Mouse (Mus musculus) embryonic facial prominence, embryonic 11.5 days (tissue): Measurements from ENCODE around the gene Kdm5a. TPM values are rescaled to one million over a fixed set of nuclear protein-coding genes. Genes with fewer than 3 reads are reported as not detected.
A peak's percentile ranks its signal among the peaks of the same experiment; 100 is the strongest.

ENCODE experiments used
- ATAC-seq: fragments of 200-750 bp; cut with Nextera tagmentation; replicated peaks from 2 replicates; pipeline ENCODE4 v1.8.0; 2017; ENCODE audit warnings: low read depth; ENCODE audit not compliant: insufficient number of reproducible peaks, low FRiP score, low TSS enrichment
- DNase-seq: peaks from one replicate; pipeline ENCODE4 v3.0.0-alpha.2; 2015; ENCODE audit warnings: low spot score
- H3K27ac ChIP-seq: fragments of 300-500 bp; sonication (generic); replicated peaks from 2 replicates; pipeline ENCODE4 v1.5.1; 2014; ENCODE audit warnings: mild to moderate bottlenecking, low read depth, low read length, control low read depth
- H3K27me3 ChIP-seq: fragments of 300-500 bp; sonication (generic); 2 replicates; pipeline ENCODE4 v1.6.1; 2014; ENCODE audit warnings: mild to moderate bottlenecking, low read length, moderate library complexity, mixed read lengths; ENCODE audit not compliant: control insufficient read depth, insufficient read depth
- H3K36me3 ChIP-seq: fragments of 300-500 bp; sonication (generic); replicated peaks from 2 replicates; pipeline ENCODE4 v1.6.1; 2014; ENCODE audit warnings: low read depth, mild to moderate bottlenecking, low read length, moderate library complexity, mixed read lengths; ENCODE audit not compliant: control insufficient read depth, insufficient read depth
- H3K4me1 ChIP-seq: fragments of 300-500 bp; sonication (generic); 2 replicates; pipeline ENCODE4 v1.6.1; 2014; ENCODE audit warnings: low read length, mixed read lengths; ENCODE audit not compliant: control insufficient read depth, insufficient read depth
- H3K4me2 ChIP-seq: fragments of 300-500 bp; sonication (generic); 2 replicates; pipeline ENCODE4 v1.6.1; 2014; ENCODE audit warnings: low read depth, mild to moderate bottlenecking, control low read depth, low read length, moderate library complexity
- H3K4me3 ChIP-seq: fragments of 300-500 bp; sonication (generic); 2 replicates; pipeline ENCODE4 v1.5.1; 2014; ENCODE audit warnings: low read depth, low read length, control low read depth
- H3K9ac ChIP-seq: fragments of 300-500 bp; sonication (generic); replicated peaks from 2 replicates; pipeline ENCODE4 v1.6.1; 2014; ENCODE audit warnings: mild to moderate bottlenecking, control low read depth, low read length
- H3K9me3 ChIP-seq: fragments of 300-500 bp; sonication (generic); replicated peaks from 2 replicates; pipeline ENCODE4 v1.6.1; 2016; ENCODE audit warnings: mild to moderate bottlenecking, low read length, inconsistent platforms, mixed read lengths; ENCODE audit not compliant: control insufficient read depth
- WGBS: fragments of 180-500 bp; shearing (Covaris S2); extraction: QIAGEN DNeasy Blood & Tissue Kit; methylation state at CpG from one replicate; pipeline ENCODE4 v1.1.7; 2014; 5-methylcytosine and 5-hydroxymethylcytosine counted together
- polyA plus RNA-seq: library from polyadenylated mRNA; unstranded; fragments of >200 nt; fragmentation: Nextera tagmentation; extraction: Ambion mirVana; gene quantifications from 2 replicates; pipeline ENCODE4 v1.2.1, GENCODE M21; 2014

Kdm5a gene
- polyA plus RNA-seq, 1 experiment from 2014 or later: 54.5 TPM

DNA sequence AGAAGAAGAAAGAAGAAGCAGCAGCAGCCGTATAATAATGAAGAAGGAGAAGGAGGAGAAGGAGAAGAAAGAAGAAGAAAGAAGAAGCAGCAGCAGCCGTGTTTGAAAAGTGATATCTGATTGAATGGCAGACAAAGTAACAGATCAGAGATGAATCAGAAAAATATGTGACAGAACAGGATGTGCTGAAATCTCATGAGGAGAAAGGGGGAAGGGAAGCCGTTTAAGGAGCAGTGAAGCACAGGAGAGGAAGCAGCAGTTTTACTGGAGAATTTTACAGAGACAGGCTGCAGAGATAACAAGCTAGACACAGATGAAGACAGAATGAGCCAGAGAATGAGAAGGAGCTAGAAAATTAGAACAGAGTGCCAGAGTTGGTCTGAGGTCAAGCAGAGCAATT is 14.9 kb upstream of the Kdm5a start:
- H3K4me1 ChIP-seq: no peaks in the 10 kb centered on the region
- no peak overlapping the region for H3K27ac ChIP-seq
- no peak overlapping the region for H3K4me3 ChIP-seq
- DNase-seq: no peak
- no peak overlapping the region for H3K4me2 ChIP-seq
- ATAC-seq: no peak
- no peaks in the 10 kb centered on the region for H3K27me3 ChIP-seq
- WGBS: 88% methylated on average over 3 of the region's 3 CpGs
- no peak overlapping the region for H3K9ac ChIP-seq
- peaks cover 8% of the 10 kb centered on the region for H3K36me3 ChIP-seq
- H3K9me3 ChIP-seq: no peaks in the 10 kb centered on the region

DNA sequence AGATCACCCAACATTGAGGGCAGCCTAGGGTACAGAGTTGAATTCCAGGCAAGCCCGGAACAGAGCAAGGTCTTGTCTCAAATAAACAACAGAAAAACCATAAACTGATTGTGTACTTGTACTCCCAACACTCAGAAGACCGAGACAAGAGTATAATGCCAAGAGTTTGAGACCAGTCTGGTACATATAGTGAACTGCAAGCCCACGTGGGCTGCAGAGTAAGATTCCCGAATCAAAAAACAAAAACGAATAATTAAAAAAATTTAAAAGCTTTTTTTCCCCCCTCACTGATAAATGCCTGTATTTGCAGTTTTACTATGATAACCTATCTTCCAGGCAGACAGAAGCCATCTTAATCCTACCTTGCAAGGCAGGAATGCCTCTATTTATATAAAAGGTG is 7.4 kb upstream of the Kdm5a start:
- H3K9ac ChIP-seq: peak overlapping the region; percentile 76
- peak overlapping the region; percentile 62 for H3K4me3 ChIP-seq
- no peaks in the 10 kb centered on the region for H3K4me1 ChIP-seq
- H3K9me3 ChIP-seq: no peaks in the 10 kb centered on the region
- peak overlapping the region; percentile 72; the same call in 1 of the 2 replicates for H3K27ac ChIP-seq
- peak overlapping the region; percentile 57 for H3K4me2 ChIP-seq
- H3K36me3 ChIP-seq: no peaks in the 10 kb centered on the region; the same call in 1 of the 2 replicates
- 36% methylated on average over 5 of the region's 5 CpGs for WGBS
- no peak for DNase-seq
- ATAC-seq: no peak
- no peaks in the 10 kb centered on the region for H3K27me3 ChIP-seq

DNA sequence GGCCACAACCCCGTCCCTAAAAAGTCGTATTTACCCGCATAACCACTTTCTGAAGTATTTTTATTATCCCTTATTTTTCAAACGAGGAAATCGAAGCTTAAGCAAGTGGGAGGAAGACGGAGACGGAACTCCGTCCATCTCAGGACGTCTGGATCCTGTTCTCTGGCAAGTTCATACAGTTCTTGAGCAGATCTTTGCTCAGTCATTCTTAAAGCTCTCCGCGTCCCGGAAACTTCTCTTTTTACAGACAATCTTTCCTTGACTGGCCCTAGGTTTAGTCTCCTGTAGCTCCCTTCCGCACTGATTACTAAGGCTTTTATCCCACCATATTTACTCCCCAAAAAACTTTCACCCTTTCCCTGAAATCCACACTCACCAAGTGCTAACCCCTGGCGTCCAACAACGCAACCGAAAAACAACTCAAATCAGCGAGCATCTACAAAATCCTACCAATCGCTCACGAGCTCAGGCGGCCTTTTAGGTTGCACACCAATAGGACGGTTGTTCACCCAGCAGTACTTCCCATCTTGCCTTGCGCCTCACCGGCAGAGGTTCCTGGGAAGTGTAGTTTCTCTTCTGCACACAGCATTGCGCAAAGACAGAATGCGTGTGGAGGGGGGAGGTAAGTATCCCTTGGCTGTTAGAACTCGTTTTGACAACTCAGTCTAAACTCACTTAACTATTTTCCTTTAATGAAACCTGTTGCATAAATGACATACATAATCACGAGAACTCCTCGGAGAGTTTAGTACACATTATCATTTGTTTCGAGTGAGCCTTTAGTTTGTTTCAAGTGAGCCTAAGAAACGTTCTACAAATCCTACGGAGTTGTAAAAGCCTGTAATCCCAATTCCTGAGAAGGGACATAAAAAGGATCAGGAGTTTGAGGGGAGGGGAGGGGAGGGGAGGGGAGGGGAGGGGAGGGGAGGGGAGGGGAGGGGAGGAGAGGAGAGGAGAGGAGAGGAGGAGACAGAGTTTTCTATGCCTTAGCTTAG is 6.7 kb upstream of the Kdm5a start:
- 1% methylated on average over 31 of the region's 31 CpGs for WGBS
- Histone ChIP-seq H3K27ac (peak overlapping the region; percentile 72), H3K9me3 (no peaks in the 10 kb centered on the region), H3K36me3 (no peaks in the 10 kb centered on the region; the same call in 1 of the 2 replicates), H3K4me2 (peak overlapping the region; percentile 57), H3K4me1 (no peaks in the 10 kb centered on the region), H3K9ac (peak overlapping the region; percentile 76), H3K4me3 (peak overlapping the region; percentile 62), H3K27me3 (no peaks in the 10 kb centered on the region)
- DNase-seq (peak; percentile 95), ATAC-seq (peak; percentile 97)

DNA sequence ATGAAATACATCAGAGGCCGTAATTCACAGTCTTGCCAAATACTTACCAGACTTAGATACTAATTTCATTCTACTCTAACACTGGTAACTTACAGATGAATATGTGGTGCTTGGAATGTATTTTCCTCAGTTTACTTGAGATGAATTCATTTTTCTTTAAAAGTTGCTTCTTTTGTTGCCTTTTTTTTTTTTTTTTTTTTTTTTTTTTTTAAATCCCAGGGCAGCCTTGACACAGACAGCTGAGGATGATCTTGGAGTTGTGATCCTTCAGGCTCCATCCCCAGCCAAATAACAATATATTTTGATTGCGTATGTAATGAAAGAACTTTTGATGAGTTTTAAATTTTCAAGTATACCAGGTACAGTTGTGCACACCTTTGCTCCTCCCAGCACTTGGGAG is 1.8 kb upstream of the Kdm5a start:
- ATAC-seq (no peak), DNase-seq (no peak)
- Histone ChIP-seq H3K4me2 (no peak overlapping the region), H3K4me3 (no peak overlapping the region), H3K9me3 (no peaks in the 10 kb centered on the region), H3K4me1 (no peaks in the 10 kb centered on the region; the same call in 1 of the 2 replicates), H3K27ac (no peak overlapping the region), H3K27me3 (no peaks in the 10 kb centered on the region), H3K36me3 (no peaks in the 10 kb centered on the region), H3K9ac (no peak overlapping the region)
- WGBS: 95% methylated on average over 2 of the region's 2 CpGs

DNA sequence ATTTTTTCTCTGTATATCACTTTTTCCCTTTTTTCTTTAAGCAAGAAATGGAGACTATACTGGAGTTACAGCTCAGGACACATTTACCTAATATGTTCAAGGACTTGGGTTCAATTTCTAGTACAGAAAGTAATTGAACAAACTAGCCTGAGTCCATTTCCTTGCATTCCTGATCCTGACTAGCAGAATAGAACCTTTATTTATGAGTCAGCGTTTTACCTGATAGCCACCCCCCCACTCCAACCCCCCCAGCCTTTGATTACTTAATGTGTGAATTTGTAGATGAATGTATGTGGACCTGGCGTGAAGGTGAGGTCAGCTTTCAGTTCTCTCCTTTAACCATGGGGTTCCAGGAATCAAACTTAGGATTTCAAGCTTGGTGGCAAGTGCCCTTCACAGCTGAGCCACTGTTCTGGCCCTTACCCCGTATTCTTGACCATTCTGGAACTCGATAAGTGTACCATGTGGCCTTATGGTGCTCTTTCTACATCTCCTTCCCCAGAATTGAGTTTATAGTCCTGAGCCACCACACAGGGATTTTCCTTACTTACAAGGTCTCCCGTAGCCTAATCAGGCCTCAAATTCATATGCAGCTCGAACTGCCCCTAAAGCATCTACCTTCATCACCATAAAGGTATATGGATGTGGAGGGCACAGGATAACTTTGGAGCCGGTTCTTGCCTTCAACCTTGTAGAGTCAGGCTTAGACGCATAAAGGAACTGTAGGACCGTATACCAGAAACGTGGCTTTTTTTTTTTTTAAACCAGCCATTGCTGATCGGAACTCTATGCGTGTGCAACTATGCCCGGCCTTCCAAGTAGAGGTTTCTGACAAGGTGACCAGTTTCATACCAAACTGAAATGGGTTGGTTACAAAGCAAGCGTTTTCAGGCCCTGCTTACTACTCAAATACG is 893 bp upstream of the Kdm5a start:
- WGBS: 28% methylated on average over 15 of the region's 15 CpGs
- Histone ChIP-seq H3K4me3 (peak overlapping the region; percentile 98), H3K9ac (peak overlapping the region; percentile 91), H3K27me3 (no peaks in the 10 kb centered on the region), H3K36me3 (no peaks in the 10 kb centered on the region; the same call in 1 of the 2 replicates), H3K27ac (peak overlapping the region; percentile 77), H3K9me3 (no peaks in the 10 kb centered on the region), H3K4me1 (no peaks in the 10 kb centered on the region; the same call in 1 of the 2 replicates), H3K4me2 (peak overlapping the region; percentile 81)
- no peak for DNase-seq
- no peak; the same call in 1 of the 2 replicates for ATAC-seq

DNA sequence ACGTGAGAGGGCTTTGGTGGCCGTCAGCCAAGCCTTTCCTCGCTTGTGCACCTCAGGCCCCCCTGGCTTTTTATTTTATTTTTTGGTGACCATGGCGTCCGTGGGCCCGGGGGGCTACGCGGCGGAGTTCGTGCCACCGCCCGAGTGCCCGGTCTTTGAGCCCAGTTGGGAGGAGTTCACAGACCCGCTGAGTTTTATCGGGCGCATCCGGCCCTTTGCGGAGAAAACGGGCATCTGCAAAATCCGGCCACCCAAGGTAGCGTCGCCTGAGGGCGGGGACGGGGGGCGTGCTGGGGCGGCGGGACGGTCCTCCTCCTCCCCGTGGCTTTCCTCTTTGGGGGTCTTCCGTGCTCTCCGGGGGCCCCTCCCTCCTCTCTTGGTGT is 590 bp downstream of the Kdm5a start:
- Histone ChIP-seq H3K4me1 (no peaks in the 10 kb centered on the region; the same call in 1 of the 2 replicates), H3K4me3 (peak overlapping the region; percentile 98), H3K9me3 (no peaks in the 10 kb centered on the region), H3K36me3 (no peaks in the 10 kb centered on the region; the same call in 1 of the 2 replicates), H3K27ac (peak overlapping the region; percentile 77), H3K4me2 (peak overlapping the region; percentile 81), H3K27me3 (no peaks in the 10 kb centered on the region), H3K9ac (peak overlapping the region; percentile 91)
- no peak for DNase-seq
- under 1% methylated on average over 25 of the region's 31 CpGs for WGBS
- no peak for ATAC-seq

DNA sequence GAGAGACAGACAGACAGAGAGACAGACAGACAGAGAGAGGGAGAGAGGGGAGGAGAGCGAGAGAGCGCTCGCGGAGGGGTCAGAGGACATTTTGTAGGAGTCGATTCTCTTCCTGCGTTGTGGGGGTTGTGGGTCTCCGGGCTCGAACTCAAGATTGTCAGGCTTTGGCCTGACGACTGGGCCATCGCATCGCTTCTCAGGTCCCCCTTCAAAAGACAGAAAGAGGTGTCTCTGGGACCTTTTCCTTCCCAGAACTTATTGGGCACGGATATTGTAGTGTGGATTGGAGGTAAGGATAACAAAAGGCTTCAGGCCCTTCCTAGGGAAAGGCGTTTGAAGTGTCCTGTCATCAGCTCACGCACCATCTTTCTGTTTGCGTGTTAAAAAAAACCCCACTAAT is 1.1 kb downstream of the Kdm5a start:
- no peaks in the 10 kb centered on the region for H3K9me3 ChIP-seq
- H3K4me3 ChIP-seq: peak overlapping the region; percentile 98
- peak overlapping the region; percentile 81 for H3K4me2 ChIP-seq
- ATAC-seq (no peak), DNase-seq (peak; percentile 13)
- no peaks in the 10 kb centered on the region for H3K27me3 ChIP-seq
- WGBS: 5% methylated on average over 15 of the region's 15 CpGs
- no peak overlapping the region for H3K27ac ChIP-seq
- H3K36me3 ChIP-seq: no peaks in the 10 kb centered on the region; the same call in 1 of the 2 replicates
- H3K4me1 ChIP-seq: no peaks in the 10 kb centered on the region; the same call in 1 of the 2 replicates
- H3K9ac ChIP-seq: peak overlapping the region; percentile 91
